Mouse (Mus musculus): ENCODE data around the gene Mta3. TPM values are rescaled to one million over a fixed set of nuclear protein-coding genes. Genes with fewer than 3 reads are reported as not detected.
"Not testable (repeated sequence)": the region's sequence is repeated elsewhere in the genome, so short reads cannot be mapped to it uniquely, and the experiment has no call there.

The Mta3 gene
- total RNA-seq, 2 experiments from 2014 or later: 35.3 to 35.6 TPM

DNA sequence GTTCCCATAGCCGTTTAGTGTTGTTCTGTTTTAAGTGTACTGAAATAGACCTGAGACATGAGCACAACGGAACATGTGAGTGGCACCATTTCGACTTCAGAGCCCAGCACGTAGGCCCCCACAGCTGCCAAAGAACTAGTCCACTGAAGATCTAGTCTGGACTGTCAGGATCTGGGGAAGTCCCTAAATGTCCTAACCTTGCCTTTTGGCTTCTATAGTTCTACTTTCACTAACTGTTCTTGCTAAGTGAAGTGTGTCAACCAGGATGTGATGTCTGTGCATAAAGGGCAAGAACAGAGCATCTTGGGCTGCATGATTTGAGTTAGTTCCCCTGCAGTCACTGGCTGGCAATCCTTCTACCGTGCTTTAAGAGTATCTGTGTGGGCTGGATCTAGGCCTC is 144.9 kb downstream of the Mta3 start:
- DNase-seq: no peak

DNA sequence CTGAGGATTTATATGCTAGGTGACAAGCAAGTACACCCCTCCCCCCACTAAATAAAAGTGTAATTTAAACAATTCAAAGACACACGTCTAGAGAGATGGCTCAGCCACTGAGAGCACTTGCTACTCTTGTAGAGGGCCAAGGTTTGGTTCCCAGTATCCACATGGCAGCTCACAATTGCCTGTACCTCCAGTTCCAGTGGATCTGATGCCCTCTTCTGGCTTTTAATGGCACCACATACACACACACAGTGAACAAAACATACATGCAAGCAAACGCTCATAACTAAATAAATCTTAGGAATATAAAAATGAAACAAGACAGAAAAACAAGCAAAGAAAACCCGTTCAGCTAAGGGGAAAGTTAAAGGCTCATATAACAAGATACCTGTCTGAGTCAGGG is 147.9 kb downstream of the Mta3 start:
- DNase-seq: no peak

DNA sequence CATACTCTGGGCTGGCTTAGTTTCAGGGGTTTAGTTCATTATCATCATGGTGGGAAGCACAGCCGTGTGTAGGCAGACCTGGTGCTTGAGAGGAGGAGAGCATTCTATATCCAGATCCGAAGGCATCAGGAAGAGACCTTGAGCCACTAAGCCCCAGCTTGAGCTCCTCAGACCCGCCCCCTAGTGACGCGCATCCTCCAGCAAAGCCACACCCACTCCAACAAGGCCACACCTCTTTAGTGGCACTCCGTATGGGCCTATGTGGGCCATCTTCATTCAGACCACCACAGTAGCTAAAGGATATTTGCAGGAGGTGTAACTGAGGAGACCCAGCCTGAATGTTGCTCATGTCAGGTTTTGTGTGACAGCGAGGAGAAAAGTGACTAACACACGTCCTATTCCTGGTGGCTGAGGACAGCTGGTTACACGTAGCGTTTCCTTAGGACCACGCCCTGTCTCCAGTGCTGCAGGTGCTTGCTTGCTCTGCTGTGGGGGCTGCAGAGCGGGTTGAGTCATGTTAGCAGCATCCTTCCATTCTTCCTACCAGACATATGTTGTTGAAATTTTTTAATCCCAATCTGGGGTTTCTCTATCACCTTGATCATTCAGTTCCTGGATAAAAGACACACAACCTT is 148.4 kb downstream of the Mta3 start:
- DNase-seq: peak; percentile 29

DNA sequence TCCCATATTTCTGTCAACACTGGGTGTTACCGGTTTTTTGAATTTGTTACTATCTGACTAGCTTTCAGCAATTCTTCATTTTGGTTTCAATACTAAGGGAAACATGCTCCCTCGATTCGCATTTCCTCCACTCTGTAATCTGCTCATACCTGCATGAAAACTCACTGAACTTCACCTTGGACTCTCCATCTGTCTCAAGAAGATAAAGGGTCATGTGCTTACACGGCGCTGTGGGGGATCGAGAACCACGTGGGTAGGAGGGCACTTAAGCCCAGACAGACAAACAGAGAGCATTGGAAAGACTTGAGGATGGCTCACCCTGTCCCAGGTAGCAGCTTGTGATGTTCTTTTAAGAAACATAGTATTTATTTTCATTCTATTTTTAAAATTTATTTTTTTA is 152.4 kb downstream of the Mta3 start:
- DNase-seq: no peak

DNA sequence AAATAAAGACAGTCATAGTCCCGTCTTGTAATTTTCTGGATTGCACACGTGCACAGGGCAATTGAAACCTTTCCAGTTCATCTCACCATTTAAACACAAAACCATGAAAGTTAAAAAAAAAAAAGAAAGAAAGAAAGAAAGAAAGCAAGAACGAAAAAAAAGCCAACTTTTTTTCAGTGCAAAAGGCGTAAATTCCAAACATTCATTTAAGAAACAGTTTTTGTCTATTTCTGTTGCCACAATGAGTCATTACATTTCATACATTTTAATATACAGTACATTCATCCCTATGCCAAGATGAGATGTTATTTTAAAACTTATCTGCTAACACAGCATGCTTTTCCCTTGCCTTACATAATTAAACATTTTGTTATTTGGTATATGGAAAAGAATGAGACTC is 153.7 kb downstream of the Mta3 start:
- no peak for DNase-seq

DNA sequence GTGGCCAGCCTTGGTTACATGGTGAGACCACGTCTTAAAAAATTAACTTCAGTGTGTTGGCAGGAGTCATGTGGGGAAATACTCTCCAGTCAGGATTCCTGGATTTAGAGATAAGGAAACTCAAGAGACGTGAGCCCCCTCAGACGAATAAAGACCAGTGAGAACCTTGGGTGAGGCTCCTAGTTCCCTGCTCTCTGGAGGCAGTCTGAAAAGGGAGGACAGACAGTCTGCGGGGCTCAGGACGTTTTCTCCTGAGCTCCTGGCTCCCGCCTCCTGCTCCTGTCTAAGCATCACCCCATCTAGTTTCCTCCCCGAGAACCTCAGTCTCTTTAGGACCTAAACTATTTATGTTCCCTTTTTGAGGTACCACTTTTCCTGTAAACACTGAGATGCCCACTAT is 154.3 kb downstream of the Mta3 start:
- no peak for DNase-seq

DNA sequence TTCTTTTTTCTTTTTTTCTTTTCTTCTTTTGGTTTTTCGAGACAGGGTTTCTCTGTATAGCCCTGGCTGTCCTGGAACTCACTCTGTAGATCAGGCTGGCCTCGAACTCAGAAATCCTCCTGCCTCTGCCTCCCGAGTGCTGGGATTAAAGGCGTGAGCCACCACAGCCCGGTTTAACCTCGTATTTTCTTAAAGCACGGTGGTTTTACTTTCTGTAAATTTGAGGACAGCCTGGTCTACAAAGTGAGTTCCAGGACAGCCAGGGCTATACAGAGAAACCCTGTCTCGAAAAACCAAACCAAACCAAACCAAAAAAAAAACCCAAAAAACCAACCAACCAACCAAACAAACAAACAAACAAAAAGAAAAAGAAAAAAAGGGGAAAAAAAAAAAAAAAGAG is 155.0 kb downstream of the Mta3 start:
- not testable (repeated sequence) for DNase-seq

DNA sequence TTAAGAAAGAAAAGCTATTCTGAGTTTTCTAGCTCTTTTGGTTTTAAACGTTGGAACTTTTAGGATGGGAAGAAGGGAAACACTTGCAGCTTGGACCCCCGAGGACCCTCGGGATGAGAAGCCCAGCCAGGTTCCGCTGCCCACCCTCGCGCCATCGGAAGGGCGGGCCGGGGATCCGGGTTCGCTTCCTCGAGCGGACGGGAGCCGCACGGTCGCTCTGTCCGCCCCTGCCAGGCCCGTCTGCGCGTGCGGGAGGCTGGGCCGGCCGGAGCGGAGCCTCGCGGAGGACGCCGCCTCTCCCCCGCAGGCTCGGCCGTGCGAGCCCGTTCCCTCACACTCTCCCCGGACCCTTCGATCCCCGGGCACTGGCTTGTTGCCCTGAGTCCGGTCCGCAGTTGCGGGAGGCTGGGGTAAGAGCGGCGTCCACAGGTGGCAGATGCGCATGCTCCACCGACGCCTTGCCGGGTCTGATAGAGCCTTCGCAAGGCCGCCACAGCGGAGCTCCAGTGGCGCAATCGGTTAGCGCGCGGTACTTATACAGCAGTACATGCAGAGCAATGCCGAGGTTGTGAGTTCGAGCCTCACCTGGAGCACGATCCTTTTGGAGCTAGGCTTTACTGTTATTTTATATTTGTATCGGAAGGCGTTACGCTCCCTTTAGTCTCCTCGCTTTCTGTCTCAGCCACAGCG is 155.6 kb downstream of the Mta3 start:
- DNase-seq: peak; percentile 98

DNA sequence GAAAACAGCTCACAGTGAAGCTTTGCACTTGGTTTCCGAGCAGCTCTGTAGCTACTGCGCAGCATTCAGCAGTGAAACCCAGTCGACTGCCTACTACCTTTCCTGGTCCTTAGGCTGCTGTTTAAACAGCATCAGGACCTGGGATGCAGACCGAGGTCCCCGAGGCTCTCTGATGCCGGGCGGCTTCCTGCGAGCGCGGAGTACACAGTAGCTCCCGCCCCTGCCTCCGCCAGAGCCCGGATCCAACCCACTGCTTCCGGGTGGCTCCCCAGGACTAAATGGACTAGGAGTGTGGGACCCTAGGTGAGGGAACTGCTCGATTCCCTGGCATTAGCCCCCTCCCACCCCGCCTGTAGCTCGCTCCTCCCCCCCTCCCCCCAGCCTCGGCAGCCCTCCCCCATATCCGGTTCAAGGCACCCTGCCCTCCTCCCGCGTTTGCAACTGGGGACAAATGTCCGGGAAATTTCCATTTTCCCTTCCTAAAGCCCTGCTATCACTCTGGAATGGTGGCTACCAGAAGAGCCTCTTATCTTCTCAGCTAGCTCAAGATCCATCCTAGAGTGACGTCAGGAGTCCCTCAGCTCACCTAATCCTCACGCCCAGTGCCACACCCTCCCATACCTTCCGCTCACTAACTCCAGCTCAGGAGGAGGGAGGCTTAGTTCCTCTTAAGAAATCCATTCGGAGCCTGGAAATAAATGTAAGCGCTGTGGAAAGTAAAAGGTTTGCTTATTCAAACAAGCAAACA is 156.3 kb downstream of the Mta3 start:
- peak; percentile 67 for DNase-seq

DNA sequence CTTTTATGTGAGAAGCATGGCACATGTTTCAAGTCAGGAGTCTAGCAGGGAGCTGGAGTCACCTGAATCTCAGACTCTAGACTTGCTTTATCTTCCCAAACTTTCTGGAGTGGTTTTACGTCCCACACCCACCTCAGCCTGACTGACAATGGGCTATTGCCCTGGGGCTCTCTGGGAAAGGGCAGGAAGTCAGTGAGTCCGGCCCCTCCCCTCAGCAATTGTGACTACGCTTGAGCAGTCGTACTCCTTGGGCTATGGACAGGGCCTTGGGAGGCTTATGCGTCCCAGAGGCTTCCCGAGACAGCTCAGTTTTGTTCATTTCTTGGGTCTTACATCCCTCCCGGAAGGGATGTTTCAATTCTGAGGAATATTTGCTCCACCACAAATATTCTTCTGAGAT is 159.4 kb downstream of the Mta3 start:
- no peak for DNase-seq

DNA sequence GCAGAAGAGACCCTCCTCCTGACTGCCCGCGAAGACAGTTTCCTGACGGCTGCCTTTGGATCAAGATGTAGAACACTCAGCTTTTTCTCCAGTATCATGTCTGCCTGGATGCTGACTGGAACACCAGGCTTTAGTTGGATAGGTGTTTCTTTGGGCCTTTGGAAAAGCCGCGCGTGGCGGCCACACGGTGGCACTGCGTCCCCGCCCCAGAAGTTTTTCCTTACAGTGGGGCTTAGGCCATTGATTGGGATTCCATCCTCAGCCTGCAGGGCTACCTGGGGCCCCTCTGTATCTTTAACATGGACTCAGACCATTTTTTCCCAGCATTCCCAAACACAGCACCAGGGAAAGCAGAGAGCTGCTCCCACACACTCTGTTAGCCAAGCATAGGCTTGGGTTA is 160.6 kb downstream of the Mta3 start:
- DNase-seq: peak; percentile 52

DNA sequence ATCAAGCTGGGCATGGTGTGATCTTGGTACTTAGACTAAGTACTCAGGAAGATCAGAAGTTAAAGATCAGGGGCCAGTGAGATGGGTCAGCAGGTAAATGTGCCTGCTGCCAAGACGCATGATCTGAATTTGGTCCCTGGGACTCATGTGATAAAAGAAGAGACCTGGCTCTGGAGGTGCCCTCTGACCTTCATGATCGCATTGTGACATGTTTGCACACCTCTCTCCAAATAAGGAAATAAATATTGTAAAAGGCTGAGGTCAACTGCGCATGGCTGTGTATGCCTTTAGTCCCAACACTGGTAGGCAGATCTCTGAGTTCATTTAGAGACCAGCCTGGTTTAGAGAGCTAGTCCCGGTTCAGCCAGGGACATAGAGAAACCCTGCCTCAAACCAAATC is 164.4 kb downstream of the Mta3 start:
- DNase-seq: no peak

Other genes starting within 250 kb of the Mta3 start
- 100 to 1,000 TPM; 289 to 300 TPM for gene Cox7a2l, start 188.8 kb upstream of the Mta3 start, total RNA-seq (2021)
- not detected for gene Kcng3, start 74.3 kb upstream of the Mta3 start, total RNA-seq (2021)
- under 1 TPM in 1 of 2 experiments, not detected in 1; 0.36 TPM for gene Haao, start 141.8 kb downstream of the Mta3 start, total RNA-seq (2021)